Mouse (Mus musculus) G1E (cell line): ENCODE data around the gene Zfp941. TPM values are rescaled to one million over a fixed set of nuclear protein-coding genes. Genes with fewer than 3 reads are reported as not detected.

ENCODE experiments used
- ATAC-seq: 2 replicates; pipeline ENCODE4 v1.8.0; 2016; ENCODE audit warnings: mild to moderate bottlenecking; ENCODE audit not compliant: insufficient number of reproducible peaks, poor library complexity, low FRiP score, severe bottlenecking; ENCODE audit errors: extremely low read depth
- DNase-seq: peaks from one replicate; pipeline ENCODE4 v3.0.0; 2012; ENCODE audit warnings: low spot score
- H3K27me3 ChIP-seq: 2 replicates; pipeline ENCODE4 v1.6.1; 2012; ENCODE audit warnings: mild to moderate bottlenecking, low read length, inconsistent platforms; ENCODE audit not compliant: insufficient read depth
- H3K36me3 ChIP-seq: replicated peaks from 2 replicates; pipeline ENCODE3; 2012; ENCODE audit warnings: mild to moderate bottlenecking, inconsistent platforms
- H3K4me1 ChIP-seq: 2 replicates; pipeline ENCODE4 v1.6.1; 2012; ENCODE audit warnings: low read depth, low read length, inconsistent platforms, mixed read lengths; ENCODE audit not compliant: insufficient read depth
- H3K4me3 ChIP-seq: 2 replicates; pipeline ENCODE4 v1.5.1; 2012; ENCODE audit warnings: low read depth, mild to moderate bottlenecking, inconsistent platforms, low read length, moderate library complexity, mixed read lengths
- H3K9me3 ChIP-seq: replicated peaks from 2 replicates; pipeline ENCODE4 v1.6.1; 2012; ENCODE audit warnings: inconsistent platforms
- CTCF ChIP-seq: IDR thresholded peaks from 2 replicates; pipeline ENCODE4 v1.5.1; 2012; ENCODE audit warnings: low read depth, low read length, inconsistent platforms, mixed read lengths
- GATA1 ChIP-seq: IDR thresholded peaks from 2 replicates; pipeline ENCODE4 v1.6.1; 2012; ENCODE audit warnings: borderline replicate concordance, low read length, inconsistent platforms, mixed read lengths
- GATA2 ChIP-seq: IDR thresholded peaks from 2 replicates; pipeline ENCODE4 v1.6.1; 2012; ENCODE audit warnings: low read depth, low read length, inconsistent platforms, borderline replicate concordance
- POLR2AphosphoS5 ChIP-seq: IDR thresholded peaks from 2 replicates; pipeline ENCODE4 v1.6.1; 2012; ENCODE audit warnings: low read depth, low read length, inconsistent platforms; ENCODE audit not compliant: insufficient replicate concordance
- TAL1 ChIP-seq: conservative IDR thresholded peaks from 2 replicates; pipeline ENCODE4 v1.6.1; 2012; ENCODE audit warnings: low read depth, low read length, inconsistent platforms, mixed read lengths
- polyA plus RNA-seq: library from polyadenylated mRNA; stranded (reverse); fragments of >175 nt; gene quantifications from 2 replicates; pipeline ENCODE4 v1.2.3, GENCODE M21; 2012
- total RNA-seq, 2 experiments: library from RNA; stranded (forward) in 1 of 2; stranded (reverse) in 1 of 2; fragments of 200-1000 nt in 1 of 2; fragments of >200 nt in 1 of 2; fragmentation: Nextera tagmentation in 1 of 2; gene quantifications; 2 replicates each; pipeline ENCODE4 v1.2.3; 2014 to 2017

The Zfp941 gene
- total and polyA plus RNA-seq, 3 experiments: 0.05 TPM; not detected in 2

- peak; percentile 37 for ATAC-seq
- no peak for TF ChIP-seq GATA2
- no peak for TF ChIP-seq POLR2AphosphoS5
- no peak for TF ChIP-seq CTCF
- TF ChIP-seq TAL1: no peak
- no peak for TF ChIP-seq GATA1
- H3K36me3 ChIP-seq: peaks cover 75% of the 10 kb centered on the region
Measured at GRCm38 (mm10) chr7:140856785-140857549, 35.0 kb upstream of the Zfp941 start, which contains the start of gene Ric8a. Ric8a (plus strand) TSS chr7:140856957.

GRCm38 (mm10) chr7:140855860-140856784 is 34.1 kb upstream of the Zfp941 start, which contains the start of gene Gm45785:
Gm45785 (minus strand) TSS chr7:140856331.
- Histone ChIP-seq H3K9me3 (no peaks in the 10 kb centered on the region), H3K4me1 (peaks cover 71% of the 10 kb centered on the region), H3K36me3 (peaks cover 74% of the 10 kb centered on the region), H3K27me3 (no peaks in the 10 kb centered on the region), H3K4me3 (peak within 1 kb of the TSS; percentile 95)
- ATAC-seq (peak; percentile 73), DNase-seq (peak; percentile 93)
- no peak for TF ChIP-seq GATA2
- no peak for TF ChIP-seq TAL1
- TF ChIP-seq GATA1: no peak
- no peak for TF ChIP-seq POLR2AphosphoS5
- no peak for TF ChIP-seq CTCF

More at GRCm38 (mm10) chr7:140856785-140857549, 35.0 kb upstream of the Zfp941 start, which contains the start of gene Ric8a:
- Histone ChIP-seq H3K4me1 (peaks cover 69% of the 10 kb centered on the region), H3K9me3 (no peaks in the 10 kb centered on the region), H3K4me3 (peak within 1 kb of the TSS; percentile 95), H3K27me3 (no peaks in the 10 kb centered on the region)
- peak; percentile 96 for DNase-seq

- no peak for ATAC-seq
- Histone ChIP-seq H3K9me3 (no peaks in the 10 kb centered on the region), H3K27me3 (no peaks in the 10 kb centered on the region), H3K4me3 (peak overlapping the region; percentile 95), H3K4me1 (peaks cover 70% of the 10 kb centered on the region), H3K36me3 (peaks cover 74% of the 10 kb centered on the region)
- no peak for TF ChIP-seq CTCF
- no peak for TF ChIP-seq TAL1
- no peak for TF ChIP-seq POLR2AphosphoS5
- TF ChIP-seq GATA1: no peak
- TF ChIP-seq GATA2: no peak
- no peak for DNase-seq
Measured at GRCm38 (mm10) chr7:140855181-140855580, 33.2 kb upstream of the Zfp941 start.

GRCm38 (mm10) chr7:140854483-140854882 is 32.5 kb upstream of the Zfp941 start:
- H3K36me3 ChIP-seq: peaks cover 69% of the 10 kb centered on the region
- H3K27me3 ChIP-seq: no peaks in the 10 kb centered on the region
- peaks cover 64% of the 10 kb centered on the region for H3K4me1 ChIP-seq
- H3K9me3 ChIP-seq: no peaks in the 10 kb centered on the region
- no peak for ATAC-seq
- TF ChIP-seq GATA1: no peak
- TF ChIP-seq POLR2AphosphoS5: no peak
- TF ChIP-seq TAL1: no peak
- TF ChIP-seq CTCF: no peak
- TF ChIP-seq GATA2: no peak
- H3K4me3 ChIP-seq: peak overlapping the region; percentile 95; the same call in 1 of the 2 replicates
- DNase-seq: no peak

- peaks cover 53% of the 10 kb centered on the region for H3K4me1 ChIP-seq
Measured at GRCm38 (mm10) chr7:140853386-140853785, 31.4 kb upstream of the Zfp941 start.

GRCm38 (mm10) chr7:140851916-140852315 is 29.9 kb upstream of the Zfp941 start:
- H3K36me3 ChIP-seq: peaks cover 52% of the 10 kb centered on the region

More at GRCm38 (mm10) chr7:140853386-140853785, 31.4 kb upstream of the Zfp941 start:
- Histone ChIP-seq H3K36me3 (peaks cover 58% of the 10 kb centered on the region), H3K27me3 (peaks cover 5% of the 10 kb centered on the region; the same call in 1 of the 2 replicates), H3K9me3 (no peaks in the 10 kb centered on the region), H3K4me3 (no peak overlapping the region; the same call in 1 of the 2 replicates)
- DNase-seq: no peak
- TF ChIP-seq GATA2: no peak
- no peak for TF ChIP-seq TAL1
- TF ChIP-seq CTCF: no peak
- TF ChIP-seq POLR2AphosphoS5: no peak
- no peak for TF ChIP-seq GATA1
- ATAC-seq: no peak

More at GRCm38 (mm10) chr7:140851916-140852315, 29.9 kb upstream of the Zfp941 start:
- no peak overlapping the region for H3K4me3 ChIP-seq
- no peak for DNase-seq
- H3K27me3 ChIP-seq: peaks cover 16% of the 10 kb centered on the region
- no peaks in the 10 kb centered on the region for H3K9me3 ChIP-seq
- H3K4me1 ChIP-seq: peaks cover 43% of the 10 kb centered on the region
- ATAC-seq: no peak
- TF ChIP-seq GATA1 (no peak), TAL1 (no peak), GATA2 (no peak), POLR2AphosphoS5 (no peak), CTCF (no peak)
